Mouse (Mus musculus): Measurements from ENCODE around the gene Klra17.
"Not testable (repeated sequence)": the region's sequence is repeated elsewhere in the genome, so short reads cannot be mapped to it uniquely, and the experiment has no call there.

The Klra17 gene

DNA sequence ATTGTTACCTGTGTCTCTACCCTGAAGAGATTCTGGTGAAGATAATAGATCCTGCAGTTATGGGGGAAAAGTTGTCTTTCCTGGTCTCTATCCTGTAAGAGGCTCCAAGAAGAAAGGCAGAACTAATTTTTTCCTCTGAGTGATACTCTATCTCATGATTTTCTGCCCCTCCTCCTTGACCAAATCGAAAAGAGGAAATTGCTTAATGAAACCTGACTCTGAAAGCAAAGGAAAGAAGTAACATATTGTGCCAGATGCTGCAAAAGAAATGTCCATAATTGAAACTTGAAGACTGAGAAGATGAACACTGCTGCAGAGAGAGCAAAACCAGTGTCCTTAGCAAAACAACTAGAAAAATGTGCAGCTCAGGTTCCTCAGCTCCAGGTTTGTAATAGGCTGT lies at the start of gene Klra17:
TSS of gene Klra17 (minus strand) at position 124 of the 400 bp plus-strand sequence.
- no peak for DNase-seq (ENCODE audit: low spot score)

DNA sequence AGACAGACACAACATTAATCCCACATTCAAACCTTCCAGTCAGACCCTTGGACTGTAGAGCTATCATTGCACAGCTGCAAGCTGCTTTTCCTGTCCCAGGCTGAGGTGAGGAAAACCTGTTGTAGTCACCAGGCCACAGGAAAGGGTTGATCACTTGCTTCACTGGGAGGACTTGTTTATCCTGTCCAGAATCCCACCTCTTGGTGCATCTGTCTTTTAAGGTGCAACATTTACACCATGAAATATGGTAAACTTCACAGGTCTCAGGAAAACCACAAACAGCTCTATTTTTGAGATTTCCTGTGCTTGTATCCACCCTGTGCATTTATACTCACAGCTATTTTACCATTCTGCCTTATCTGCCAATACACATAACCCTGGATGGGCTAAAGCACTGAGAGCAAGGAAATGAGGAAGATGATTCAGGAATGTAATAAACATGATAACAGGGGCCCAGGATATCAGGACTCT lies 41.0 kb upstream of the Klra17 start, which contains the start of gene Klra5:
TSS of gene Klra5 (minus strand) at position 175 of the 471 bp plus-strand sequence.
- not testable (repeated sequence) for DNase-seq (ENCODE audit: low spot score)

DNA sequence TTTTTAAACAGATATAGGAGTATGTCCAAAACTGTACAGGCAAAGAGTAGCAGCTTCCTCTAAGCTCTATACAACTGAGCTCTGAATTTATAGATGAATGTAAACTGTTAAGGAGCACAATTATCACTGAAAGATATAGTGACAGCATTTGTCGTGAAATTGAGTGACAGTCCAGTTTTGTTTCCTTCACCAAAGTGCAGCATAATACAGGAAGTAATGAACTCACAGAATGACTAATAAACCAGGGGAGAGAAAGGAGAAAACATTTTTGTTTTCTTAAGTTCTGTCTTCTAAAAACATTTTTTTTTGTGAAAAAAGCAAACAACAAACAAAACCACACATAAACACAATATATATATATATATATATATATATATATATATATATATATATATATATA lies 40.5 kb upstream of the Klra17 start:
- DNase-seq (ENCODE audit: low spot score), result no peak

DNA sequence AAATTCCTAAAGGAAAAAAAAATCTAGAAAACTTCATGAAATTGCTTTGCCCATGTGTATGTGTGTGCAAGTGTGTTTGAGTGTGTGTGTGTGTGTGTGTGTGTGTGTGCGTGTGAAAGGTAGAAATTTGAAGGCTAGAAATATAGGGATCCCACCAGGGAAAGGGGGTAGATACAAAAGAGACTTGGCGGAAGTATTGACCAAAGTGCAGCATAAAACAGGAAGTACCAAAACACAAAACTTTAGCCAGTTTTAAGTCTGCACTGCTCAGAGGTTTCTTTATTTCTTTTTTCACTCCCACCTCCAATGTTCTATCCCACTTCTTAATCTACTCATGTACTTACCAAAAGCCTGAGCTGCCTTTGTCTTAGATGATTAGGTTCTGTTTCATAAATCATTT lies 6.1 kb upstream of the Klra17 start:
- no peak for DNase-seq (ENCODE audit: low spot score)

DNA sequence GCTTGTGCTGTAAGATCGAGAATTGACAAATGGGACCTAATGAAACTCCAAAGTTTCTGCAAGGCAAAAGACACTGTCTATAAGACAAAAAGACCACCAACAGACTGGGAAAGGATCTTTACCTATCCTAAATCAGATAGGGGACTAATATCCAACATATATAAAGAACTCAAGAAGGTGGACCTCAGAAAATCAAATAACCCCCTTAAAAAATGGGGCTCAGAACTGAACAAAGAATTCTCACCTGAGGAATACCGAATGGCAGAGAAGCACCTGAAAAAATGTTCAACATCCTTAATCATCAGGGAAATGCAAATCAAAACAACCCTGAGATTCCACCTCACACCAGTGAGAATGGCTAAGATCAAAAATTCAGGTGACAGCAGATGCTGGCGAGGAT lies 14.1 kb downstream of the Klra17 start, which contains the start of gene Gm17631:
TSS of gene Gm17631 (plus strand) at position 301 of the 400 bp plus-strand sequence.
- not testable (repeated sequence) for DNase-seq (ENCODE audit: low spot score)

DNA sequence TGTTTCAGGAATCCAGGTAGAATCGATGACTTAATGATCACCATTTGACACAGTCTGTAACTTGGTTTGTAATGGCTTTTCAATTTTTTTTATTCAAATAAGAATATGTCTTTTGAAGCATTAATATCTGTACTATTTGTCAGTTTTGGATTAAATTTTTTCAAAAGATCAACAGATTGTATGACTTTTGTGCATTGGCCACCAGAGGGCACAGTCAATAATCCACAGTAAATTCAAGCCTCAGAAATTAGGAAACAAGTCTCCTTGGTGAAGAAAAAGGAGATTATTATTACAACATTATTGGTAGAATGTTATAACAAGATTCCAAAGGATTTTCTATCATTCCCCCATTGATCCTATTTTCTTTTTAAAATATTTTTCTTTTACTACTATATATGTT lies 50.9 kb downstream of the Klra17 start:
- no peak for DNase-seq (ENCODE audit: low spot score)

DNA sequence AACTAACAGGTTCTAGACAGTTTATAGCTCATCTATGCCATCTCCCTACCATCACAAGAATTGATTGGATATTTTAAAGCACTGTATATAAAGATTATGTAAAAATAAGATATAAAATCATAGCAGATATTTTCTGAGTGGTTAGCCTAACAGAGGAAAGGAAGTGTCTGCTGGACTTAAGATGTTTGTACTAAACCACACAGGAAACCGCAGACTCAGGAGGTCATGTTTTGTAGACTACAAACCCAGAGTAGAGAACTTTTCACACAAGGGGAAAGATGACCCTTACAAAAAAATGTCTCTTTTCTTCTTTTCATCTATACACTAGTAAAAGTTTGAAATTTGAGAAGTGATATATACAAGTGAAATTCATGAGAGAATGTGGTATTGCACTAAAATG lies 52.5 kb downstream of the Klra17 start:
- DNase-seq (ENCODE audit: low spot score), result no peak

DNA sequence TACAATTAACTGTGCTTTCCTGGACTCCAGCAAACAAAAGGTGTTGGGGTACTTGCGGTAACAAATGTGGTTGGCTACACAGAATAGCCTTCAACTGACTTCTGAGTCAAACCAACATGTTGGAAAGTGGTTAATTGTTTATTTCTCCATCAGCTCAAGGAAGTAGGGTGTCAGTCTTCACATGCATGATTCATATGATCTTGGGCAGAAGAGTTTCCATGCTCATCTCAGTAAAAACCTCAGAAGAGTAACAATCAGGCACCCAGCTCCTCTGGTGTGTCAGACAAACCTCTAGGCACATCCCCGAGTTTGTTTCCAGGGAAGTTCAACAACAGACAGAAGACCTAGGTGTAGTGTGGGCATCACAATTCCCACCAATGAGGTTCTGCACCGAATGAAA lies 58.7 kb downstream of the Klra17 start:
- DNase-seq (ENCODE audit: low spot score), result no peak

DNA sequence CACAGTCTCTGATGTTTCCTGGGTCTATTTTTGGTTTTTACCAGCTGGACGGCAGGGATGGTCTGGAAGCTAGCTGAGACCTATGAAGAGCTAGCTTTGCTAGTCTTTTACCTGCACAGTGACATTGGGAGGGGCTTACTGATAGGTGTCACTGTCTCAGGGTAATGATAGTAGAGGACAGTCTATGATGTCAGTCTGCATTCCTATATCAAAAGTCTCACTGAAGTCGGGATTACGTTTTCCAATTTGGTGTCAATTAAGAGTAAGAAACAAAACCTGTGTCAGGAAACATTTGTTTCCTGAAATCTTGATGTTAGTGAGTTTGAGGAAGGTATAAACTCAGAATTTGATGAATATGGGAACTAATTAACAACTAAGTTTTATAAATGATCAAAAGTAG lies 92.3 kb downstream of the Klra17 start, which contains the start of gene Gm156:
TSS of gene Gm156 (minus strand) at position 101 of the 400 bp plus-strand sequence.
- not testable (repeated sequence) for DNase-seq (ENCODE audit: low spot score)

Data from urinary bladder, postnatal 10 days (tissue).